Mouse (Mus musculus) megakaryocyte, embryonic 14.5 days (primary cell): ENCODE results near the gene Nr5a2. TPM values are rescaled to one million over a fixed set of nuclear protein-coding genes. Genes with fewer than 3 reads are reported as not detected.

Source experiments
- H3K27me3 ChIP-seq: replicated peaks from 2 replicates; pipeline ENCODE3; 2012; ENCODE audit warnings: inconsistent platforms
- H3K36me3 ChIP-seq: replicated peaks from 2 replicates; pipeline ENCODE3; 2012; ENCODE audit warnings: low read length, inconsistent platforms, mixed read lengths
- H3K4me1 ChIP-seq: 2 replicates; pipeline ENCODE4 v1.6.1; 2012; ENCODE audit warnings: inconsistent platforms
- H3K4me3 ChIP-seq: replicated peaks from 2 replicates; pipeline ENCODE3; 2012; ENCODE audit warnings: moderate library complexity, mild to moderate bottlenecking, inconsistent platforms
- H3K9me3 ChIP-seq: 2 replicates; pipeline ENCODE4 v1.6.1; 2012; ENCODE audit warnings: inconsistent platforms
- FLI1 ChIP-seq: IDR thresholded peaks from 2 replicates; pipeline ENCODE4 v1.6.1; 2012; ENCODE audit warnings: low read length, inconsistent platforms, mixed read lengths
- GATA1 ChIP-seq: IDR thresholded peaks from 3 replicates; pipeline ENCODE4 v1.6.1; 2012; ENCODE audit warnings: mixed read lengths, low read length, inconsistent platforms, borderline replicate concordance
- polyA plus RNA-seq: library from polyadenylated mRNA; stranded (reverse); fragments of >175 nt; gene quantifications from 2 replicates; pipeline ENCODE4 v1.2.3, GENCODE M21; 2012; ENCODE audit warnings: low replicate concordance; ENCODE audit not compliant: insufficient read depth

Gene Nr5a2
- polyA plus RNA-seq, 1 experiment = not detected

DNA sequence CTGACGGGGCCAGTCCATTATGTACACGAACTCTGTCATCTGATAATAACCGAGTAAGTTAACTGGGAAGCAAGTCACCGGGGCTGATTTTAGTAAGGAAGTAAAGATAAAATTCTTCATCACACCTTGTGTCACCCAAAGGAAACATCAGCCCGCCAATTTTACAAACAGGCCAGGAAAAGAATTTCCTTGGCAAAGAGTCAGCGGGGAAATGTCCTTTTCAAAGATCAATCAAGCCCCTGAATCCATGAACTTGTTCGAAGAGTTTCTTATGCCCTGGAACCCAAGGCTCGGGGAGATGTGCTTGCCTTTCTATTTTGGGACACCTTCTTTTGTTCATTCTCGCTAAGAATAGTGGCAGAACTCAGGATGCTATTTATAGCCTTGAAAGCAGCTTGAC is 41.5 kb downstream of the Nr5a2 start:
- Histone ChIP-seq H3K9me3 (0 out of 2 replicates have a peak, but pooled peaks cover 2% of the 10 kb centered on the region), H3K36me3 (no peaks in the 10 kb centered on the region), H3K4me3 (no peak overlapping the region), H3K4me1 (peaks cover 3% of the 10 kb centered on the region; the same call in 1 of the 2 replicates), H3K27me3 (peaks cover 10% of the 10 kb centered on the region)
- TF ChIP-seq FLI1 = no peak
- no peak for TF ChIP-seq GATA1

DNA sequence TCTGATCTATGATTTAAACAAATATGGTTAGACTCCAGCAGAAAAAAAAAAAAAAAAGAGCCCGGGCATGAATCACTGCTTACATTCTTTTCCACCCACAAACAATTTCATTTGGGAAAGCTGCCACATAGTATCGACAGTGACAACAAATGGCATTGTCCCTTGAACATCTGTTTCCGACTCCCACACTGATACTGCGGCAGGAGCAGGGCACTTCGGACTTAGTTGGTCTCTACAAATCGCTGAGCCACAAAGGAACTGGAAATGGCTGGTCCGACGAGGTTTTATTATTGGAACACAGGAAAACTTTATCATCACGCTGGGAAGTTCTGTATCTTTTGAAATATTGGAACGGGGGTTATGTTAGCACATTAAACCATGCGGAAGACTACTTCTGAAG is 44.8 kb downstream of the Nr5a2 start:
- Histone ChIP-seq H3K36me3 (no peaks in the 10 kb centered on the region), H3K9me3 (no peaks in the 10 kb centered on the region), H3K27me3 (peaks cover 13% of the 10 kb centered on the region), H3K4me1 (peaks cover 3% of the 10 kb centered on the region; the same call in 1 of the 2 replicates), H3K4me3 (peak overlapping the region; percentile 76)
- TF ChIP-seq GATA1 = no peak
- TF ChIP-seq FLI1 = no peak

DNA sequence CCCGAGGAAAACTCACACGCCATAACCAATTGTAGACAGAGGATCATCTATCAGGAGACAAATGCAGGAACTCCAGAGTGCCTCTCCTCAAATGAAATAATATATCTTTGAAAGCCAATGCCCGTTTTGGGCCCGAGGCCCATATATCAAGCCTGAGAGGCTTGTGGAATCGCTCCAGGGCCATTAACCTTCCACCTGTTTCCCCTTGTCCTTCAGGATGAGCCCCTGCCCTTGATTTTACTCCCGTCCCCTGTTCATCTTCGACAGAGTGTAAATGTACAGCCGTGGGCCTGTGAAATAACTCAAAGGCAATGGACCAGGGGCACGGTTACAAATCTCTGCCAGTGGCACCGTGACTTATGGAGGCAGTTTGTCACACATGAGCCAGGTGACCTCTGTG is 48.3 kb downstream of the Nr5a2 start:
- H3K27me3 ChIP-seq = peaks cover 10% of the 10 kb centered on the region
- no peaks in the 10 kb centered on the region for H3K9me3 ChIP-seq
- peaks cover 3% of the 10 kb centered on the region; the same call in 1 of the 2 replicates for H3K4me1 ChIP-seq
- no peaks in the 10 kb centered on the region for H3K36me3 ChIP-seq
- no peak overlapping the region for H3K4me3 ChIP-seq
- TF ChIP-seq FLI1 (no peak), GATA1 (no peak)

DNA sequence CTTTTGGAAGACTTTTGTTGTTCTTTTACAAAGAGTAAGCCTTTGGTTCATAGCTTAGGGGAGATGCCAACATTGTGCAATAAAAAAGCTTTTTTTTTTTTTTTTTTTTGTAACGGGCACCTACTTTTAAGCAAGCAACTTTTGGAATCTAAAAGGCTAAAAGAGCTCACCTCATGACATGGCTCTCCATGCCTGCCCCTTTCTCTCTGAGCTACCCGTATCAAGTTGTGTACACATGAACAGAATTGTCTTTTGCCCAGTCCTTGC is 48.7 kb downstream of the Nr5a2 start:
- TF ChIP-seq GATA1 = no peak
- TF ChIP-seq FLI1 = no peak
- Histone ChIP-seq H3K4me1 (peaks cover 3% of the 10 kb centered on the region; the same call in 1 of the 2 replicates), H3K27me3 (peaks cover 8% of the 10 kb centered on the region), H3K4me3 (no peak overlapping the region), H3K9me3 (no peaks in the 10 kb centered on the region), H3K36me3 (no peaks in the 10 kb centered on the region)

DNA sequence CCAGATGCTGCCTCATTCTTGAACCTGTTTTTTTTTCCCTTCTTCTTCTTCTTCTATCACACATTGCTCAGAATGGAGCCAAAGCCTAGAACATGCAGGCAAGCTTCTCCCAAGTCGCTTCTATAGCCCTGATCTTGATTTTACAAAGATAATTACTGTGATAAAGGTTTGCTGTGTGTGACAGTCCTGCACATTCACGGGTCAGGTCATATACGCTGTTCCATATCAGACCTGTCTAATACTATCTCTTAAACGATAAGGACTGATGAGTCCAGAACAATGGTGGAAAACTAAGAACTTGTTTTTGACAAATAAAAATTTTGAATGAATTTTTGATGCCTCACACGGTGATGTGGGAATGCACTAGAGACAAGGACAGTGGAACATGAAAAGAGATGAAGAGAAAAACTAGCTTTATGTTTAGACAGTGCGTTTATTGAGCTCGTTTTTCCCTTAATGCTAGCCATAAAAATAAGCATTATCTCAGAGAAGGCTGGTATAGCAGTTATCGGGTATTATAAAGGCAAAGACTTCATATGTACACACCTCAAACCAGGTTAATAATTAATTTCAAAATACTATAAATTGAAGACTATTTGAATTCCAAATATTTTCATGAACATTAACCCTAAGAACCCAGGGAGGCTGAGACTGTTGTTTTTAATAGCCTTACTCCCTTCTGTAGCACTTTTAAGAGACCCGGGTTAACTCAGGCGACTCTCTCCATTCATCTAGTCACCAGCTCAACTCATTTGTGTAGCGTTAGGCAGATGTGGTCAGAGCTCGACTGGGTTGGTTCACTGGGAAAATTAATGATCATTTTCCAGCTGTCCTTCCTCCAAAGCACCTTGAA is 49.3 kb downstream of the Nr5a2 start:
- no peak overlapping the region for H3K4me3 ChIP-seq
- H3K9me3 ChIP-seq = no peaks in the 10 kb centered on the region
- H3K27me3 ChIP-seq = peaks cover 8% of the 10 kb centered on the region
- TF ChIP-seq FLI1 (no peak), GATA1 (no peak)
- H3K36me3 ChIP-seq = no peaks in the 10 kb centered on the region
- peaks cover 3% of the 10 kb centered on the region; the same call in 1 of the 2 replicates for H3K4me1 ChIP-seq

DNA sequence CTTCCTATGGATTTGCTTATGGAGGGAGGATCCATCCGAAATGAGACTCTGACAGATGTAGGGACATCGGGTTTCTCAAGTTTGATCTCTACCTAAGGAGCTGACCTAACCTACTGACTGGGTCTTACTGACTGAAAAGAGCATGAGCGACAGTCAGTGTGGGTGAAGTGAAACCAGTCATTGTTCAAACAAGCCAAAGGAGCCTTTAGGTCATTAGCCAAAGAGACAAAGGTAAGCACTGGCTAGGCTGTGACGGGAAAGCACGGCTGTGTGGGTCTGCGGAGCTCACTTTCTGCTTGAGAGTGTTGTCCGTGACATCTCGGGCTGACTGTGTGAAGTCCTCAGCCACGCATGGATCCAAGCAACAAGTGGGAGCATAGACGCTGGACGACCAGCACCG is 50.1 kb downstream of the Nr5a2 start:
- Histone ChIP-seq H3K4me1 (no peaks in the 10 kb centered on the region), H3K9me3 (no peaks in the 10 kb centered on the region), H3K4me3 (no peak overlapping the region), H3K27me3 (peaks cover 7% of the 10 kb centered on the region), H3K36me3 (no peaks in the 10 kb centered on the region)
- no peak for TF ChIP-seq GATA1
- TF ChIP-seq FLI1 = no peak

DNA sequence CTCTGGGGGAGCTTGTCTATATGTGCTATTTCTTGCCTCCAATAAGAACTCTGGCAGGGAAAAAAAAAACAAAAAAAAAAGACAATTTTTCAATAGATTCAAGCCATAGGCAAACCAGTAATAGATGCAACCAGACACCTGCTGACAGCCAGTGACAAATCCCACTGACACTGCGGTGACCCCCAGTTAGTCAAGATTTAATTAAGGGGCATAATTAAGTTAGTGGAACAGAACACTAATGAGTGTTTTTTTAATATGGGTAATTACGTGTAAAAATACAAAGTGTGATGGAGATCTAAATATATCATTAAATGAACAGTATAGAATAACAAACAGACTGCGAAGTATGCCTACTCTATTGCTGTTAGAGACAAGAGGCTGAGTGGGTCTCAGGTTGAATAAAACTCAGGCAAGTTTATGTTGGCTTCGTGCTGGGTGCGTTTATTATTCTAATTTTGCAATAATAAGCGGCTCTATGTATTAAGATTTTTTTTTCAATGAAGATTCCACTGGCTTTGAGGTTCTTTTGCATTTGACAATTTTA is 50.7 kb downstream of the Nr5a2 start:
- Histone ChIP-seq H3K4me3 (no peak overlapping the region), H3K27me3 (peaks cover 7% of the 10 kb centered on the region), H3K9me3 (no peaks in the 10 kb centered on the region), H3K36me3 (no peaks in the 10 kb centered on the region), H3K4me1 (no peaks in the 10 kb centered on the region)
- TF ChIP-seq GATA1 (no peak), FLI1 (no peak)

DNA sequence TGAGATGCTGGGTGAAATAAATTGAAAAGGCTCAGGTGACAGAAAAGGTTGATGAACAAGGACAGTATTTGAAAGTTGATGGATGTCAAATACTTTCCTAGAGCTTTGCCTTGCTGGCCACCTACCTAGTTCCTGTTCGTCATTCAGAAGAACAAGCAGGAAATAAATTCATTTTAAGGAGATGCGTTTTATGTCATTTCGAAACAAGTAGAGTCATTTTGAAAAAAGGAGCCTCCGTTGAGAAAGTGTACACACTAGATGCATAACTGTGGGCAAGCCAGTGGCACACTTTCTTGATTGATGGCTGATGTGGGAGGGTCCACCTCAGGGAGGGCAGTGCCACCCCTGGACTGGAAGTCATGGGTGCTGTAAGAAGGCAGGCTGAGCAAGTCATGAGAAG is 62.1 kb downstream of the Nr5a2 start:
- H3K4me3 ChIP-seq = no peak overlapping the region
- H3K36me3 ChIP-seq = no peaks in the 10 kb centered on the region
- no peaks in the 10 kb centered on the region for H3K27me3 ChIP-seq
- peaks cover 4% of the 10 kb centered on the region; the same call in 1 of the 2 replicates for H3K9me3 ChIP-seq
- TF ChIP-seq GATA1 = no peak
- no peak for TF ChIP-seq FLI1
- no peaks in the 10 kb centered on the region for H3K4me1 ChIP-seq

DNA sequence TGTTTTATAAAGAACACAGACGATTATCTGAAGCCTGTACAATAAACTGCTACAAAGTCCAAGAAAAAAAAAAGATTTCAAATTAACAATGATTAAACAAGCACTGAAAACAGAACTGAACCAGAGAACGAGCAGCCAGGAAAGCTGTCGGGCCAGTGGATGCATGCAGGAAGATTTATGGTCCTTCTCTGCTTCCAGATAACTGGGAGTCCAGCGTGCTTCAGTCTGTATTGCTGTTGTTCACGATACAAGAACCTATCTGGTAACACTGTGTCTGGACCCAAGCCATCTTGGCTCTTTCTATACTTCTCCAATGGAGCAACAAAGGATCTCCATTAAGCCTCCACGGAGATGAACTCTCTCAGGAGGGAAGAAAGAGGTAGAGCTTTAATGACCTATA is 63.9 kb downstream of the Nr5a2 start:
- H3K9me3 ChIP-seq = peaks cover 3% of the 10 kb centered on the region
- H3K27me3 ChIP-seq = no peaks in the 10 kb centered on the region
- no peak overlapping the region for H3K4me3 ChIP-seq
- no peaks in the 10 kb centered on the region for H3K4me1 ChIP-seq
- TF ChIP-seq FLI1 = no peak
- TF ChIP-seq GATA1 = no peak
- no peaks in the 10 kb centered on the region for H3K36me3 ChIP-seq

DNA sequence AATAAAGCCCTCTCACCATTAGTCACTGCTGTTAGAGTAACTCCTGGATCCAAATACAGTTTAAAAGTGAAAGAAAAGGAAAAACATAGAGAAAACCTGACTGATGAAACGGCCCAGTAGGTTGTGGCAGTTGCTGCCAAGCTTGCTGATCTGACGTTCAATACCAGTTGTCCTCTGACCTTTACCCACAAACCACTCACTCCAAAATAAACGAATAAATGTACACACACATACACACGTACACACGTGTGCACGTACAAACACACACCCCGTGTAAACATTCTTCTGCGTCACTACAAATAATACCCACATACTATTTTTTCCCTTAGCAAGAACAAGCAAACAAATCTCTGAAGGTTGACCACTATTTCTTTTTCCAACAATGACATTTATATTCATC is 64.4 kb downstream of the Nr5a2 start:
- TF ChIP-seq GATA1 (no peak), FLI1 (no peak)
- Histone ChIP-seq H3K9me3 (no peaks in the 10 kb centered on the region; the same call in 1 of the 2 replicates), H3K36me3 (no peaks in the 10 kb centered on the region), H3K4me1 (no peaks in the 10 kb centered on the region), H3K27me3 (no peaks in the 10 kb centered on the region), H3K4me3 (no peak overlapping the region)
